Mouse (Mus musculus): ENCODE measurements around the gene Psmf1. TPM values are rescaled to one million over a fixed set of nuclear protein-coding genes. Genes with fewer than 3 reads are reported as not detected.

The Psmf1 gene
- total RNA-seq, 2 experiments from 2014 or later, result 22.6 to 22.8 TPM

Other genes with a start within 250 kb of the Psmf1 start
- gene Fkbp1a, start 201.7 kb downstream of the Psmf1 start, total RNA-seq (2021), result 100 to 1,000 TPM; 190 to 225 TPM
- under 1 TPM; 0.64 to 0.91 TPM for gene Sdcbp2, start 171.6 kb downstream of the Psmf1 start, total RNA-seq (2021)
- 10 to 100 TPM; 10.7 to 10.8 TPM for gene Snph, start 111.6 kb downstream of the Psmf1 start, total RNA-seq (2021)
- gene Rad21l, start 75.7 kb downstream of the Psmf1 start, total RNA-seq (2021), result not detected
- gene Tmem74b, start 42.2 kb downstream of the Psmf1 start, total RNA-seq (2021), result 1 to 10 TPM in 1 of 2 experiments, under 1 TPM in 1; 0.66 to 1.1 TPM
- gene Rspo4, start 98.7 kb upstream of the Psmf1 start, total RNA-seq (2021), result not detected
- gene Angpt4, start 167.0 kb upstream of the Psmf1 start, total RNA-seq (2021), result under 1 TPM in 1 of 2 experiments, not detected in 1; 0.12 TPM
- gene Fam110a, start 236.0 kb upstream of the Psmf1 start, total RNA-seq (2021), result 1 to 10 TPM; 3.8 to 4.8 TPM

All from gastrocnemius, postnatal 14 days (tissue).